ENCODE assay signal across 15 mouse cellular contexts in the genomic region with DNA sequence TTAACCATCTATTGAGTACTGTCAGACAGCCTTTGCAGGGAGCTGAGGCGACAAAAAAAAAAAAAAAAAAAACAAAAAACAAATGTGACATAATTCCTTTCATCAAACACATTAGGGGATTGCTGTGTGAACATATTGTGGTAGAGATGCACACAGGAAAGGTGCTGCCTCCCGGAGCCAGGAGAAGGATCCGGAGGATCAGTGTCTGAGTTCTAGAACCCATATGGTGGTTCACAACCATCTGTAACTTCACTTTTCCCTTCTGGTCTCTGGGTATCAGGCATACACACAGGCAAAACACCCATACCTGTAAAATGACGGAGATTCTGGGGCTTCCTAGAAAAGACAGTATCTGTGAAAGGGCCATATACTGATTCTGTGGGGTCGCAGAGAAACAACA. TPM values are rescaled to one million over a fixed set of nuclear protein-coding genes. Genes with fewer than 3 reads are reported as not detected.
A peak's percentile ranks its signal among the peaks of the same experiment; 100 is the strongest.
DNase-seq lines count a peak whose midpoint lies in the region; ATAC-seq and TF ChIP-seq lines count a peak whose summit lies in the region.
"Had no signal": no experiment of that assay in that cellular context is flagged by ENCODE, and none has a peak within 500 bp of the region (broad histone marks: within the 10 kb centered on the region; RNA-seq: fewer than 3 reads in every experiment).

No protein-coding gene starts in this region.

- no peak for TF ChIP-seq CTCF in testis, adult 2 months (IDR thresholded peaks at IDR 0.05; ENCODE audit: control insufficient read depth, insufficient read depth, insufficient replicate concordance, low read depth, low read length)

- H3K36me3 ChIP-seq in kidney, embryonic 15.5 days: 0 out of 2 replicates have a peak, but pooled peaks cover 3% of the 10 kb centered on the region
- no peaks in the 10 kb centered on the region for H3K36me3 ChIP-seq in testis, adult 2 months (ENCODE audit: control insufficient read depth, insufficient read depth, low read length)
- no peaks in the 10 kb centered on the region for H3K36me3 ChIP-seq in neural tube, embryonic 15.5 days
- H3K36me3 ChIP-seq: midbrain, embryonic 12.5 days had no signal

- ATAC-seq in kidney, embryonic 15.5 days (replicated peaks; ENCODE audit: low FRiP score): no peak
- no peak for ATAC-seq in neural tube, embryonic 15.5 days (ENCODE audit: low FRiP score)
- no peak for ATAC-seq in erythroid progenitor cell, adult 5-6 weeks (replicated peaks; ENCODE audit: low FRiP score, poor library complexity, severe bottlenecking)

- no peaks in the 10 kb centered on the region for H3K27me3 ChIP-seq in kidney, embryonic 15.5 days
- H3K27me3 ChIP-seq in testis, adult 2 months (ENCODE audit: control insufficient read depth, insufficient read depth, low read length): no peaks in the 10 kb centered on the region
- no peaks in the 10 kb centered on the region for H3K27me3 ChIP-seq in neural tube, embryonic 15.5 days (replicated peaks)
- H3K27me3 ChIP-seq: midbrain, embryonic 12.5 days had no signal

- TF ChIP-seq POLR2A in testis, adult 2 months (IDR thresholded peaks at IDR 0.05; ENCODE audit: control insufficient read depth, low read depth, low read length): no peak

- H3K9ac ChIP-seq in kidney, embryonic 15.5 days: no peak overlapping the region
- no peak overlapping the region for H3K9ac ChIP-seq in neural tube, embryonic 15.5 days (replicated peaks)

- H3K4me1 ChIP-seq in kidney, embryonic 15.5 days: peaks cover 23% of the 10 kb centered on the region
- peaks cover 12% of the 10 kb centered on the region for H3K4me1 ChIP-seq in testis, adult 2 months (ENCODE audit: control insufficient read depth, insufficient read depth, low read length)
- H3K4me1 ChIP-seq in neural tube, embryonic 15.5 days: peaks cover 29% of the 10 kb centered on the region

- H3K4me2 ChIP-seq in kidney, embryonic 15.5 days: 0 out of 2 replicates have a peak overlapping the region, but pooled peaks have one; percentile 77
- peak overlapping the region; percentile 76 for H3K4me2 ChIP-seq in neural tube, embryonic 15.5 days

- no peak overlapping the region for H3K27ac ChIP-seq in kidney, embryonic 15.5 days
- no peak overlapping the region; the same call in 1 of the 2 replicates for H3K27ac ChIP-seq in testis, adult 2 months (ENCODE audit: control insufficient read depth, insufficient read depth, low read depth, low read length)
- no peak overlapping the region for H3K27ac ChIP-seq in neural tube, embryonic 15.5 days (replicated peaks)
- H3K27ac ChIP-seq: heart, adult 2 months had no signal

- H3K4me3 ChIP-seq in kidney, embryonic 15.5 days (replicated peaks): 0 out of 2 replicates have a peak overlapping the region, but pooled peaks have one; percentile 87
- peak overlapping the region; percentile 55; the same call in 1 of the 2 replicates for H3K4me3 ChIP-seq in testis, adult 2 months (ENCODE audit: control insufficient read depth, low read depth, low read length)
- H3K4me3 ChIP-seq in neural tube, embryonic 15.5 days (replicated peaks): 0 out of 2 replicates have a peak overlapping the region, but pooled peaks have one; percentile 95
- H3K4me3 ChIP-seq: heart, adult 2 months had no signal

- 96% methylated on average over 5 of the region's 5 CpGs for WGBS in kidney, embryonic 15.5 days
- WGBS in neural tube, embryonic 15.5 days: 95% methylated on average over 5 of the region's 5 CpGs

- DNase-seq in cerebellum, adult 9-10 months: peak; percentile 65
- no peak for DNase-seq in cerebellum, adult 11 months
- DNase-seq in kidney, adult 8-10 months: no peak
- no peak for DNase-seq in testis, postnatal 10 days (ENCODE audit: low spot score)
- DNase-seq: adrenal gland, postnatal 36 days; heart, adult 2 months; left cerebral cortex, postnatal 4 days; lung, adult 2 months; right cerebral cortex, postnatal 25 days; thymus, postnatal 4 days had no signal

- H3K9me3 ChIP-seq in kidney, embryonic 15.5 days (replicated peaks): no peaks in the 10 kb centered on the region
- no peaks in the 10 kb centered on the region for H3K9me3 ChIP-seq in neural tube, embryonic 15.5 days (replicated peaks)
- H3K9me3 ChIP-seq: midbrain, embryonic 12.5 days had no signal

RNA-seq across cellular contexts. Expression of a gene that starts 1.9 kb away (rescaled TPM):
- polyA plus RNA-seq in kidney, embryonic 15.5 days (2015; fragmentation: Nextera tagmentation; extraction: Ambion mirVana): 266 and 287 TPM in 2 replicates
- polyA plus RNA-seq in testis, adult 2 months (2012; rRNA removed): 139 and 146 TPM in 2 replicates
- 478 and 503 TPM in 2 replicates for polyA plus RNA-seq in neural tube, embryonic 15.5 days (2015; fragmentation: Nextera tagmentation; extraction: Ambion mirVana)
- total RNA-seq in erythroid progenitor cell, adult 5-6 weeks (2015; ENCODE audit: low replicate concordance): 18.9 and 33.2 TPM in 2 replicates
- 10.3 and 11.5 TPM in 2 replicates for total RNA-seq in erythroid progenitor cell, adult 5-6 weeks (2017; ENCODE audit: low replicate concordance)
